Mouse (Mus musculus) neural tube, embryonic 10.5 days (tissue): ENCODE measurements at regions not wholly inside any gene's neighbourhood (a gene's known extent, or its start where the extent isn't known, plus 50 kb on each side); places are given as distances from the start of the nearest gene placed in this dataset.

Experiments
- DNase-seq: peaks from one replicate; pipeline ENCODE4 v3.0.0-alpha.2; 2017; ENCODE audit warnings: low spot score; ENCODE audit errors: extremely low spot score

- no peak for DNase-seq
Measured at GRCm38 (mm10) chr9:41328959-41329358, 167.5 kb upstream of the Ubash3b start.

- DNase-seq = peak; percentile 41
Measured at GRCm38 (mm10) chr9:41328480-41328879, 167.0 kb upstream of the Ubash3b start.

GRCm38 (mm10) chr9:41328056-41328455 is 166.6 kb upstream of the Ubash3b start:
- no peak for DNase-seq

GRCm38 (mm10) chr9:41327561-41327960 is 166.1 kb upstream of the Ubash3b start:
- DNase-seq = no peak

- peak; percentile 70 for DNase-seq
Measured at GRCm38 (mm10) chr9:41326772-41327560, 165.5 kb upstream of the Ubash3b start.

- no peak for DNase-seq
Measured at GRCm38 (mm10) chr9:41321521-41321920, 160.0 kb upstream of the Ubash3b start.

GRCm38 (mm10) chr9:41319066-41319465 is 157.6 kb upstream of the Ubash3b start:
- DNase-seq = no peak

- DNase-seq = no peak
Measured at GRCm38 (mm10) chr9:41306229-41306628, 144.7 kb upstream of the Ubash3b start.

GRCm38 (mm10) chr9:41303494-41303828 is 142.0 kb upstream of the Ubash3b start:
- no peak for DNase-seq

- peak; percentile 58 for DNase-seq
Measured at GRCm38 (mm10) chr9:41302809-41303493, 141.5 kb upstream of the Ubash3b start.

- no peak for DNase-seq
Measured at GRCm38 (mm10) chr9:41286145-41286468, 124.6 kb upstream of the Ubash3b start.

GRCm38 (mm10) chr9:41285266-41286144 is 124.0 kb upstream of the Ubash3b start:
- no peak for DNase-seq

GRCm38 (mm10) chr9:41277726-41278125 is 116.2 kb upstream of the Ubash3b start:
- no peak for DNase-seq

- DNase-seq = no peak
Measured at GRCm38 (mm10) chr9:41273839-41274271, 112.4 kb upstream of the Ubash3b start.

- DNase-seq = peak; percentile 80
Measured at GRCm38 (mm10) chr9:41273171-41273781, 111.8 kb upstream of the Ubash3b start.

- peak; percentile 51 for DNase-seq
Measured at GRCm38 (mm10) chr9:41272596-41272995, 111.1 kb upstream of the Ubash3b start.

- no peak for DNase-seq
Measured at GRCm38 (mm10) chr9:41268112-41268511, 106.6 kb upstream of the Ubash3b start.

- DNase-seq = no peak
Measured at GRCm38 (mm10) chr9:41264485-41264884, 103.0 kb upstream of the Ubash3b start.

- DNase-seq = no peak
Measured at GRCm38 (mm10) chr9:41257244-41257643, 95.7 kb upstream of the Ubash3b start.

- no peak for DNase-seq
Measured at GRCm38 (mm10) chr9:41242372-41242771, 80.9 kb upstream of the Ubash3b start.

- no peak for DNase-seq
Measured at GRCm38 (mm10) chr9:41239097-41239451, 77.6 kb upstream of the Ubash3b start.
